8 mouse cellular contexts compared by ENCODE assay signal in genomic region chr12:17729211-17729900, GRCm38 (mm10). TPM values are rescaled to one million over a fixed set of nuclear protein-coding genes. Genes with fewer than 3 reads are reported as not detected.
DNase-seq lines count a peak whose midpoint lies in the region; ATAC-seq and TF ChIP-seq lines count a peak whose summit lies in the region.

No protein-coding gene starts in this region.

- H3K36me3 ChIP-seq in midbrain, embryonic 16.5 days (ENCODE audit: control insufficient read depth, insufficient read depth, low read length) = no peaks in the 10 kb centered on the region
- no peaks in the 10 kb centered on the region for H3K36me3 ChIP-seq in liver, postnatal 0 days (replicated peaks; ENCODE audit: insufficient read depth, low read length)

- WGBS in midbrain, embryonic 16.5 days = 83% methylated on average over 13 of the region's 13 CpGs
- WGBS in liver, postnatal 0 days (ENCODE audit: insufficient replicate concordance) = 81% methylated on average over 13 of the region's 13 CpGs

- intact Hi-C loops in heart, postnatal 10 days (cut with DNase I) = loop anchor here (5.0 kb wide), 1 partner anchor 37 kb away; the partner anchor contains the start of gene Hpcal1

- DNase-seq in layer of hippocampus, adult 2 months (ENCODE audit: low spot score in 2 of 2) = no peak
- DNase-seq in layer of hippocampus, postnatal 25 days (ENCODE audit: extremely low spot score in 1 of 2, low spot score in 1 of 2) = no peak
- peak; percentile 78 to 82 for DNase-seq in heart, postnatal 10 days
- DNase-seq in lung, postnatal 10 days = peak; percentile 87
- DNase-seq in liver, postnatal 0 days = no peak

- no peak overlapping the region for H3K4me3 ChIP-seq in layer of hippocampus, adult 2 months
- H3K4me3 ChIP-seq in brown adipose tissue, adult 24 weeks (ENCODE audit: insufficient read depth, low read depth, low read length) = no peak overlapping the region
- no peak overlapping the region for H3K4me3 ChIP-seq in midbrain, embryonic 16.5 days (ENCODE audit: low read depth, low read length)
- H3K4me3 ChIP-seq in liver, postnatal 0 days (ENCODE audit: low read depth, low read length) = no peak overlapping the region

- H3K9me3 ChIP-seq in midbrain, embryonic 16.5 days (replicated peaks; ENCODE audit: control insufficient read depth, low read length, poor library complexity, severe bottlenecking) = no peaks in the 10 kb centered on the region
- H3K9me3 ChIP-seq in liver, postnatal 0 days (ENCODE audit: low read length) = no peaks in the 10 kb centered on the region

- TF ChIP-seq EP300 in liver, postnatal 0 days (IDR thresholded peaks at IDR 0.05; ENCODE audit: low read depth) = no peak

- no peak for ATAC-seq in midbrain, embryonic 16.5 days
- ATAC-seq in inflammation-experienced regulatory T-cells, adult 6 months = no peak
- ATAC-seq in liver, postnatal 0 days = no peak

- peaks cover 32% of the 10 kb centered on the region for H3K4me1 ChIP-seq in brown adipose tissue, adult 24 weeks (ENCODE audit: control insufficient read depth, insufficient read depth, insufficient read length, low read length)
- peaks cover 11% of the 10 kb centered on the region; the same call in 1 of the 2 replicates for H3K4me1 ChIP-seq in midbrain, embryonic 16.5 days (ENCODE audit: control insufficient read depth, insufficient read depth, low read length)
- H3K4me1 ChIP-seq in liver, postnatal 0 days (ENCODE audit: insufficient read depth) = peaks cover 49% of the 10 kb centered on the region

- no peak overlapping the region for H3K9ac ChIP-seq in midbrain, embryonic 16.5 days (ENCODE audit: low read depth, low read length)
- no peak overlapping the region for H3K9ac ChIP-seq in liver, postnatal 0 days (replicated peaks)

- no peak for TF ChIP-seq CTCF in layer of hippocampus, adult 2 months (conservative IDR thresholded peaks at IDR 0.05)
- no peak for TF ChIP-seq CTCF in liver, postnatal 0 days (IDR thresholded peaks at IDR 0.05; ENCODE audit: low read depth)

- H3K27ac ChIP-seq in layer of hippocampus, adult 2 months = peak overlapping the region; percentile 32
- peak overlapping the region; percentile 10; the same call in 1 of the 2 replicates for H3K27ac ChIP-seq in brown adipose tissue, adult 24 weeks (replicated peaks; ENCODE audit: low read depth, low read length)
- H3K27ac ChIP-seq in midbrain, embryonic 16.5 days (ENCODE audit: low read length) = no peak overlapping the region
- H3K27ac ChIP-seq in liver, postnatal 0 days (ENCODE audit: low read depth) = no peak overlapping the region

- H3K27me3 ChIP-seq in midbrain, embryonic 16.5 days (ENCODE audit: control insufficient read depth, insufficient read depth, low read depth, low read length) = no peaks in the 10 kb centered on the region
- no peaks in the 10 kb centered on the region for H3K27me3 ChIP-seq in liver, postnatal 0 days (ENCODE audit: insufficient read depth, low read length)

- no peak overlapping the region for H3K4me2 ChIP-seq in midbrain, embryonic 16.5 days (ENCODE audit: low read length)
- H3K4me2 ChIP-seq in liver, postnatal 0 days (ENCODE audit: low read depth, low read length) = no peak overlapping the region

RNA-seq across cellular contexts. Expression of gene Hpcal1, which starts 38.7 kb away (rescaled TPM):
- 10 to 100 TPM; 54.3 to 64.6 TPM for total RNA-seq in layer of hippocampus, adult 2 months (2021)
- 10 to 100 TPM; 54.9 to 65.3 TPM for total RNA-seq in layer of hippocampus, postnatal 25 days (2021)
- polyA plus RNA-seq in brown adipose tissue, adult 24 weeks (2012; ENCODE audit: insufficient read depth, insufficient read length, missing spikeins) = 7.2 and 8.0 TPM in 2 replicates
- 10 to 100 TPM; 22.7 to 31.7 TPM for total RNA-seq in heart, postnatal 10 days (2021)
- 97.2 and 107 TPM in 2 replicates for polyA plus RNA-seq in midbrain, embryonic 16.5 days (2015; fragmentation: Nextera tagmentation; extraction: Ambion mirVana)
- polyA plus RNA-seq in inflammation-experienced regulatory T-cells, adult 6 months (2017; shearing (Covaris generic)) = 100 to 1,000 TPM in 1 of 3 experiments, 10 to 100 TPM in 2; 55.6 to 103 (median 69.5) TPM
- polyA plus RNA-seq in liver, postnatal 0 days (2015; fragmentation: Nextera tagmentation; extraction: Ambion mirVana) = 18.6 and 20.8 TPM in 2 replicates

Comparison
In these comparisons a context has a peak if more than half of its experiments do, and no peak if none do; other contexts are left out.
1. DNase-seq: peak in heart, postnatal 10 days (2 of 2) and lung, postnatal 10 days (single experiment); none in layer of hippocampus, adult 2 months (0 of 2), layer of hippocampus, postnatal 25 days (0 of 2) and liver, postnatal 0 days (single experiment).
2. H3K27ac ChIP-seq: peak in layer of hippocampus, adult 2 months (single experiment) and brown adipose tissue, adult 24 weeks (single experiment); none in midbrain, embryonic 16.5 days (single experiment) and liver, postnatal 0 days (single experiment).